ENCODE assay signal across 10 mouse cellular contexts in the genomic region with DNA sequence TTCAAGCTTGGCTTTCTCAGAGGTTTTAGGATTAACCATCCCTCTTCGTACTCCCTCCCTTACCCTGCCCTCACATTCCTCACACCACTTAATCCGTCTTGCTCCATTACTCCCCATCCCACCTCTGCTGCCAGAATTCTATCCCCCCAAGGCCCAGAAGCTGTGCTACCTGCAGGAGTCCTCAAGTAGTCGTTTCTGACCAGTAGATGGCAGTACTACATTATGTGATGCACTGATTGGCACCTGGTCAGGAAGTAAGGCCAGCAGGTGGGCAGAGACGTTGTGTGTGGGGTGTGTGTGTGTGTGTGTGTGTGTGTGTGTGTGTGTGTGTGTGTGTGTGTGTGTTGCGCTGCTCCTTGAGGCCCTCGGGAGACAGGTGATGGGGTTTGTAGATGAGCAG. TPM values are rescaled to one million over a fixed set of nuclear protein-coding genes. Genes with fewer than 3 reads are reported as not detected.
DNase-seq lines count a peak whose midpoint lies in the region; ATAC-seq and TF ChIP-seq lines count a peak whose summit lies in the region.
"Had no signal": no experiment of that assay in that cellular context is flagged by ENCODE, and none has a peak within 500 bp of the region (broad histone marks: within the 10 kb centered on the region; RNA-seq: fewer than 3 reads in every experiment).

No protein-coding gene starts in this region.

- H3K4me3 ChIP-seq in heart, postnatal 0 days (ENCODE audit: low read depth, low read length): no peak overlapping the region
- H3K4me3 ChIP-seq in MEL (ENCODE audit: control insufficient read depth in 1 of 2, insufficient read depth in 1 of 2, low read depth in 2 of 2, low read length in 2 of 2): no peak overlapping the region
- no peak overlapping the region for H3K4me3 ChIP-seq in intestine, embryonic 14.5 days (ENCODE audit: low read depth, low read length)
- H3K4me3 ChIP-seq: embryonic facial prominence, embryonic 13.5 days; heart, embryonic 12.5 days had no signal

- no peak for TF ChIP-seq EP300 in heart, postnatal 0 days (IDR thresholded peaks at IDR 0.05; ENCODE audit: low read depth)
- TF ChIP-seq EP300 in MEL (IDR thresholded peaks at IDR 0.05; ENCODE audit: low read depth in 1 of 2, low read length in 2 of 2): no peak

- DNase-seq in heart, postnatal 0 days (ENCODE audit: low spot score): no peak
- no peak for DNase-seq in heart, adult 9 months (ENCODE audit: low spot score in 2 of 2)
- DNase-seq in MEL (ENCODE audit: low read depth, low spot score): peak; percentile 4
- DNase-seq in intestine, embryonic 14.5 days (ENCODE audit: low spot score): no peak
- peak; percentile 15 for DNase-seq in lung, postnatal 14 days
- no peak for DNase-seq in cerebellum, adult 9-10 months
- no peak for DNase-seq in layer of hippocampus, adult 9-11 months

- H3K9ac ChIP-seq in heart, postnatal 0 days (replicated peaks; ENCODE audit: low read depth, low read length): no peak overlapping the region
- no peak overlapping the region for H3K9ac ChIP-seq in MEL (ENCODE audit: control insufficient read depth, low read depth, low read length, poor library complexity, severe bottlenecking)
- H3K9ac ChIP-seq in intestine, embryonic 14.5 days (ENCODE audit: low read length): no peak overlapping the region
- H3K9ac ChIP-seq: embryonic facial prominence, embryonic 13.5 days; heart, embryonic 12.5 days had no signal

- WGBS in heart, postnatal 0 days: 17% methylated on average over 6 of the region's 6 CpGs
- 11% methylated on average over 5 of the region's 6 CpGs for WGBS in intestine, embryonic 14.5 days

- no peaks in the 10 kb centered on the region for H3K27me3 ChIP-seq in heart, postnatal 0 days (ENCODE audit: control insufficient read depth, insufficient read depth, low read length)
- H3K27me3 ChIP-seq in MEL (ENCODE audit: control insufficient read depth in 1 of 2, insufficient read depth in 2 of 2, low read length in 2 of 2): no peaks in the 10 kb centered on the region
- H3K27me3 ChIP-seq in intestine, embryonic 14.5 days (replicated peaks; ENCODE audit: control insufficient read depth, insufficient read depth, low read length): no peaks in the 10 kb centered on the region
- H3K27me3 ChIP-seq: embryonic facial prominence, embryonic 13.5 days; heart, embryonic 12.5 days had no signal

- H3K4me2 ChIP-seq in heart, postnatal 0 days (ENCODE audit: low read depth, low read length): no peak overlapping the region
- no peak overlapping the region for H3K4me2 ChIP-seq in intestine, embryonic 14.5 days (ENCODE audit: low read length)
- H3K4me2 ChIP-seq: embryonic facial prominence, embryonic 13.5 days; heart, embryonic 12.5 days had no signal

- no peaks in the 10 kb centered on the region for H3K79me2 ChIP-seq in MEL (ENCODE audit: control insufficient read depth, insufficient read depth, low read length, poor library complexity)

- TF ChIP-seq CTCF in heart, postnatal 0 days (IDR thresholded peaks at IDR 0.05; ENCODE audit: low read depth): peak; percentile 31
- peak in 1 of 3 experiments; percentile 9; a peak in 1 of 6 replicates for TF ChIP-seq CTCF in MEL (IDR thresholded peaks at IDR 0.05 in 2 of 3, conservative IDR thresholded peaks at IDR 0.05 in 1 of 3; ENCODE audit: control insufficient read depth in 1 of 3, insufficient read depth in 1 of 3, low read depth in 2 of 3, low read length in 3 of 3, poor library complexity in 1 of 3, severe bottlenecking in 1 of 3)

- H3K9me3 ChIP-seq in heart, postnatal 0 days (replicated peaks; ENCODE audit: control insufficient read depth, low read length): no peaks in the 10 kb centered on the region
- no peaks in the 10 kb centered on the region for H3K9me3 ChIP-seq in MEL (replicated peaks; ENCODE audit: insufficient read depth, low read length)
- no peaks in the 10 kb centered on the region for H3K9me3 ChIP-seq in intestine, embryonic 14.5 days (ENCODE audit: control insufficient read depth, low read length)
- H3K9me3 ChIP-seq: embryonic facial prominence, embryonic 13.5 days; heart, embryonic 12.5 days had no signal

- H3K36me3 ChIP-seq in heart, postnatal 0 days (replicated peaks; ENCODE audit: control insufficient read depth, insufficient read depth, low read length): no peaks in the 10 kb centered on the region
- H3K36me3 ChIP-seq in MEL (ENCODE audit: control insufficient read depth in 1 of 2, insufficient read depth in 2 of 2, low read length in 2 of 2): no peaks in the 10 kb centered on the region
- H3K36me3 ChIP-seq in intestine, embryonic 14.5 days (ENCODE audit: control insufficient read depth, insufficient read depth, low read length): no peaks in the 10 kb centered on the region
- H3K36me3 ChIP-seq: embryonic facial prominence, embryonic 13.5 days; heart, embryonic 12.5 days had no signal

- no peaks in the 10 kb centered on the region for H3K4me1 ChIP-seq in heart, postnatal 0 days (ENCODE audit: control insufficient read depth, insufficient read depth)
- H3K4me1 ChIP-seq in MEL (ENCODE audit: control insufficient read depth in 1 of 2, insufficient read depth in 2 of 2, low read length in 2 of 2): no peaks in the 10 kb centered on the region
- no peaks in the 10 kb centered on the region for H3K4me1 ChIP-seq in intestine, embryonic 14.5 days (replicated peaks; ENCODE audit: control insufficient read depth, insufficient read depth, low read length)
- H3K4me1 ChIP-seq: embryonic facial prominence, embryonic 13.5 days; heart, embryonic 12.5 days had no signal

- H3K27ac ChIP-seq in heart, postnatal 0 days (ENCODE audit: low read depth): no peak overlapping the region
- H3K27ac ChIP-seq in MEL (ENCODE audit: control insufficient read depth, low read depth, low read length): no peak overlapping the region
- H3K27ac ChIP-seq in intestine, embryonic 14.5 days (ENCODE audit: low read depth): no peak overlapping the region
- H3K27ac ChIP-seq: embryonic facial prominence, embryonic 13.5 days had no signal

- no peak for TF ChIP-seq POLR2A in MEL (IDR thresholded peaks at IDR 0.05; ENCODE audit: control insufficient read depth in 1 of 2, insufficient read depth in 1 of 2, low read depth in 1 of 2, low read length in 2 of 2, poor library complexity in 1 of 2)

- TF ChIP-seq RAD21 in MEL (IDR thresholded peaks at IDR 0.05; ENCODE audit: low read depth, low read length): peak; percentile 15

- no peak for ATAC-seq in heart, postnatal 0 days (ENCODE audit: insufficient read depth, low read depth)
- 0 out of 2 replicates have a peak, but pooled peaks have one; percentile 54 for ATAC-seq in intestine, embryonic 14.5 days (replicated peaks; ENCODE audit: low FRiP score, low TSS enrichment, low read depth)
- ATAC-seq in cerebellum, adult (ENCODE audit: insufficient number of reproducible peaks, low FRiP score, low TSS enrichment): no peak

TF ChIP-seq in MEL, 35 proteins besides CTCF, POLR2A, EP300 and RAD21:
- TF ChIP-seq MEF2A (IDR thresholded peaks at IDR 0.05; ENCODE audit: extremely low read depth, insufficient replicate concordance, low read depth, low read length, poor library complexity, severe bottlenecking) (no peak), UBTF (IDR thresholded peaks at IDR 0.05; ENCODE audit: borderline replicate concordance, insufficient read depth, low read depth, low read length) (no peak), MAX (IDR thresholded peaks at IDR 0.05; ENCODE audit: low read length) (no peak), USF1 (IDR thresholded peaks at IDR 0.05; ENCODE audit: low read depth, low read length) (no peak), MYB (IDR thresholded peaks at IDR 0.05; ENCODE audit: low read depth, low read length) (no peak), ETS1 (IDR thresholded peaks at IDR 0.05; ENCODE audit: low read depth, low read length) (no peak), SMC3 (IDR thresholded peaks at IDR 0.05; ENCODE audit: low read depth, low read length) (no peak), ZKSCAN1 (IDR thresholded peaks at IDR 0.05; ENCODE audit: low read depth, low read length) (no peak), TCF12 (IDR thresholded peaks at IDR 0.05; ENCODE audit: low read depth, low read length) (no peak), MYC (IDR thresholded peaks at IDR 0.05; ENCODE audit: low read depth, low read length) (no peak), RCOR1 (IDR thresholded peaks at IDR 0.05; ENCODE audit: low read depth, low read length) (no peak), JUND (IDR thresholded peaks at IDR 0.05; ENCODE audit: low read depth, low read length) (no peak), ZNF384 (IDR thresholded peaks at IDR 0.05; ENCODE audit: low read depth, low read length) (no peak), ZC3H11A (IDR thresholded peaks at IDR 0.05; ENCODE audit: low read depth, low read length) (no peak)

RNA-seq across cellular contexts. Expression of a gene that starts 18.9 kb away (rescaled TPM):
- not detected in 2 replicates for total RNA-seq in heart, postnatal 0 days (2014; rRNA removed; ENCODE audit: low replicate concordance)
- polyA plus RNA-seq in heart, postnatal 0 days (2015; fragmentation: Nextera tagmentation; extraction: Ambion mirVana): not detected in 2 replicates
- total RNA-seq in MEL (2012; rRNA removed): not detected in 2 replicates
- polyA plus RNA-seq in MEL (2012; ENCODE audit: insufficient read depth in 1 of 2, insufficient read length in 2 of 2, low read depth in 1 of 2, low replicate concordance in 2 of 2, missing spikeins in 1 of 2): not detected
- not detected in 2 replicates for polyA plus RNA-seq in intestine, embryonic 14.5 days (2014; fragmentation: Nextera tagmentation; extraction: Ambion mirVana)
- polyA plus RNA-seq: embryonic facial prominence, embryonic 13.5 days; heart, embryonic 12.5 days had no signal

RNA-seq across cellular contexts. Expression of a gene that starts 32.8 kb away (rescaled TPM):
- total RNA-seq in heart, postnatal 0 days (2014; rRNA removed; ENCODE audit: low replicate concordance): not detected in 2 replicates
- polyA plus RNA-seq in heart, postnatal 0 days (2015; fragmentation: Nextera tagmentation; extraction: Ambion mirVana): not detected in 2 replicates
- not detected in 2 replicates for total RNA-seq in MEL (2012; rRNA removed)
- polyA plus RNA-seq in MEL (2012; ENCODE audit: insufficient read depth in 1 of 2, insufficient read length in 2 of 2, low read depth in 1 of 2, low replicate concordance in 2 of 2, missing spikeins in 1 of 2): not detected
- not detected in 2 replicates for polyA plus RNA-seq in intestine, embryonic 14.5 days (2014; fragmentation: Nextera tagmentation; extraction: Ambion mirVana)
- polyA plus RNA-seq: heart, embryonic 12.5 days had no signal

RNA-seq across cellular contexts. Expression of a gene that starts 59.2 kb away (rescaled TPM):
- total RNA-seq in heart, postnatal 0 days (2014; rRNA removed; ENCODE audit: low replicate concordance): not detected in 2 replicates
- polyA plus RNA-seq in heart, postnatal 0 days (2015; fragmentation: Nextera tagmentation; extraction: Ambion mirVana): not detected in 2 replicates
- not detected in 2 replicates for total RNA-seq in MEL (2012; rRNA removed)
- polyA plus RNA-seq in MEL (2012; ENCODE audit: insufficient read depth in 1 of 2, insufficient read length in 2 of 2, low read depth in 1 of 2, low replicate concordance in 2 of 2, missing spikeins in 1 of 2): not detected
- polyA plus RNA-seq in intestine, embryonic 14.5 days (2014; fragmentation: Nextera tagmentation; extraction: Ambion mirVana): not detected in 2 replicates
- polyA plus RNA-seq: heart, embryonic 12.5 days had no signal

Comparison
In these comparisons a context has a peak if more than half of its experiments do, and no peak if none do; other contexts are left out.
1. DNase-seq: peak in MEL (single experiment) and lung, postnatal 14 days (single experiment); none in heart, postnatal 0 days (single experiment), heart, adult 9 months (0 of 2), intestine, embryonic 14.5 days (single experiment), cerebellum, adult 9-10 months (single experiment) and layer of hippocampus, adult 9-11 months (single experiment).